Comparison of ENCODE assay signal across 9 mouse cellular contexts in the genomic region with DNA sequence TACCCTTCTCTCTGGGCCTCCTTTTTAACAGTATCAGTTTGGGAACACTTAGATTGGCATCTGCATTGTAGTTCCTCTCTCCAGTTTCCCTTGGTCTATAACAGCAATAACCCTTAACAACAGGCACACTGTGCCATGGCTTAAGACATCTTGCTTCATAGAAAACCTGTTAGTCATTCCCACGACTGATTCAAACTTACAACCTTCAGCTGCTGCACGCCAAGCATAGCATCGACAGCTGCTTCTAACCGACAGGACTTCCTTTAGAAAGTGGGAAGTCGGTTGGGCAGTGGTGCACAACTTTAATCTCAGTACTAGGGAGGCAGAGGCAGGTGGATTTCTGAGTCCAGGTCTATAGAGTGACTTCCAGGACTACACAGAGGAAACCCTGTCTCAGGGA. TPM values are rescaled to one million over a fixed set of nuclear protein-coding genes. Genes with fewer than 3 reads are reported as not detected.
DNase-seq lines count a peak whose midpoint lies in the region; ATAC-seq and TF ChIP-seq lines count a peak whose summit lies in the region.
"Had no signal": no experiment of that assay in that cellular context is flagged by ENCODE, and none has a peak within 500 bp of the region (broad histone marks: within the 10 kb centered on the region; RNA-seq: fewer than 3 reads in every experiment).

No protein-coding gene starts in this region.

- H3K9me3 ChIP-seq in embryonic facial prominence, embryonic 13.5 days = no peaks in the 10 kb centered on the region
- H3K9me3 ChIP-seq in embryonic facial prominence, embryonic 10.5 days = no peaks in the 10 kb centered on the region
- H3K9me3 ChIP-seq in limb, embryonic 11.5 days (ENCODE audit: control insufficient read depth, low read length) = no peaks in the 10 kb centered on the region
- no peaks in the 10 kb centered on the region for H3K9me3 ChIP-seq in limb, embryonic 10.5 days (replicated peaks)
- no peaks in the 10 kb centered on the region for H3K9me3 ChIP-seq in MEL (replicated peaks; ENCODE audit: insufficient read depth, low read length)
- H3K9me3 ChIP-seq in liver, embryonic 13.5 days (replicated peaks) = no peaks in the 10 kb centered on the region

- peak overlapping the region; percentile 50; the same call in 1 of the 2 replicates for H3K4me2 ChIP-seq in embryonic facial prominence, embryonic 13.5 days
- no peak overlapping the region for H3K4me2 ChIP-seq in limb, embryonic 11.5 days (ENCODE audit: low read depth, severe bottlenecking)
- peak overlapping the region; percentile 54 for H3K4me2 ChIP-seq in liver, embryonic 13.5 days

- no peaks in the 10 kb centered on the region for H3K27me3 ChIP-seq in embryonic facial prominence, embryonic 13.5 days
- H3K27me3 ChIP-seq in embryonic facial prominence, embryonic 10.5 days (replicated peaks; ENCODE audit: low read depth, poor library complexity, severe bottlenecking) = no peaks in the 10 kb centered on the region
- H3K27me3 ChIP-seq in limb, embryonic 11.5 days (ENCODE audit: control insufficient read depth, insufficient read depth, low read length) = no peaks in the 10 kb centered on the region
- H3K27me3 ChIP-seq in limb, embryonic 10.5 days (ENCODE audit: low read depth, poor library complexity, severe bottlenecking) = no peaks in the 10 kb centered on the region
- no peaks in the 10 kb centered on the region for H3K27me3 ChIP-seq in MEL (ENCODE audit: control insufficient read depth in 1 of 2, insufficient read depth in 2 of 2, low read length in 2 of 2)
- no peaks in the 10 kb centered on the region for H3K27me3 ChIP-seq in liver, embryonic 13.5 days
- no peaks in the 10 kb centered on the region for H3K27me3 ChIP-seq in kidney, adult 2 months (replicated peaks; ENCODE audit: control insufficient read depth, insufficient read depth, low read length)

- H3K79me2 ChIP-seq in MEL (ENCODE audit: control insufficient read depth, insufficient read depth, low read length, poor library complexity) = peaks cover 12% of the 10 kb centered on the region

- H3K36me3 ChIP-seq in embryonic facial prominence, embryonic 13.5 days = peaks cover 1% of the 10 kb centered on the region
- H3K36me3 ChIP-seq in embryonic facial prominence, embryonic 10.5 days (replicated peaks) = no peaks in the 10 kb centered on the region
- H3K36me3 ChIP-seq in limb, embryonic 11.5 days (ENCODE audit: control insufficient read depth, insufficient read depth, low read length) = no peaks in the 10 kb centered on the region
- no peaks in the 10 kb centered on the region; the same call in 1 of the 2 replicates for H3K36me3 ChIP-seq in limb, embryonic 10.5 days
- peaks cover 0 to 8% of the 10 kb centered on the region in 2 experiments; a peak in 2 of 4 replicates for H3K36me3 ChIP-seq in MEL (ENCODE audit: control insufficient read depth in 1 of 2, insufficient read depth in 2 of 2, low read length in 2 of 2)
- no peaks in the 10 kb centered on the region for H3K36me3 ChIP-seq in liver, embryonic 13.5 days
- H3K36me3 ChIP-seq in kidney, adult 2 months (ENCODE audit: control insufficient read depth, insufficient read depth, low read length) = no peaks in the 10 kb centered on the region

- WGBS in embryonic facial prominence, embryonic 13.5 days = 60% methylated on average over 5 of the region's 5 CpGs
- 69% methylated on average over 5 of the region's 5 CpGs for WGBS in embryonic facial prominence, embryonic 10.5 days
- 65% methylated on average over 5 of the region's 5 CpGs for WGBS in limb, embryonic 11.5 days
- WGBS in limb, embryonic 10.5 days = 77% methylated on average over 5 of the region's 5 CpGs
- WGBS in liver, embryonic 13.5 days (ENCODE audit: insufficient replicate concordance) = 16% methylated on average over 5 of the region's 5 CpGs
- WGBS in kidney, adult 2 months = 43% methylated on average over 5 of the region's 5 CpGs

- TF ChIP-seq RAD21 in MEL (IDR thresholded peaks at IDR 0.05; ENCODE audit: low read depth, low read length) = no peak

- TF ChIP-seq CTCF in MEL (IDR thresholded peaks at IDR 0.05 in 2 of 3, conservative IDR thresholded peaks at IDR 0.05 in 1 of 3; ENCODE audit: control insufficient read depth in 1 of 3, insufficient read depth in 1 of 3, low read depth in 2 of 3, low read length in 3 of 3, poor library complexity in 1 of 3, severe bottlenecking in 1 of 3) = no peak
- TF ChIP-seq CTCF in kidney, adult 2 months (conservative IDR thresholded peaks at IDR 0.05; ENCODE audit: insufficient read depth, insufficient read length, low read depth, low read length) = no peak

- no peak for DNase-seq in embryonic facial prominence, embryonic 10.5 days (ENCODE audit: low spot score)
- no peak for DNase-seq in limb, embryonic 11.5 days (ENCODE audit: low spot score)
- no peak for DNase-seq in limb, embryonic 10.5 days (ENCODE audit: low spot score)
- peak; percentile 56 for DNase-seq in MEL (ENCODE audit: low read depth, low spot score)
- DNase-seq in liver, embryonic 13.5 days = no peak
- DNase-seq in kidney, adult 2 months = no peak
- no peak for DNase-seq in frontal cortex, adult 2 months (ENCODE audit: extremely low spot score in 1 of 2, low spot score in 1 of 2)

- TF ChIP-seq EP300 in MEL (IDR thresholded peaks at IDR 0.05; ENCODE audit: low read depth in 1 of 2, low read length in 2 of 2) = no peak

- no peak for ATAC-seq in embryonic facial prominence, embryonic 13.5 days (ENCODE audit: insufficient number of reproducible peaks, insufficient read depth, low FRiP score, low TSS enrichment, low read depth)
- ATAC-seq in limb, embryonic 11.5 days (ENCODE audit: insufficient number of reproducible peaks, low FRiP score, low TSS enrichment, low read depth) = no peak
- no peak for ATAC-seq in liver, embryonic 13.5 days (ENCODE audit: low read depth)

- no peak overlapping the region for H3K27ac ChIP-seq in embryonic facial prominence, embryonic 13.5 days
- H3K27ac ChIP-seq in embryonic facial prominence, embryonic 10.5 days (replicated peaks) = no peak overlapping the region
- no peak overlapping the region for H3K27ac ChIP-seq in limb, embryonic 11.5 days (replicated peaks; ENCODE audit: low read depth, low read length)
- no peak overlapping the region for H3K27ac ChIP-seq in limb, embryonic 10.5 days
- H3K27ac ChIP-seq in MEL (ENCODE audit: control insufficient read depth, low read depth, low read length) = 0 out of 2 replicates have a peak overlapping the region, but pooled peaks have one; percentile 14
- H3K27ac ChIP-seq in liver, embryonic 13.5 days = 0 out of 2 replicates have a peak overlapping the region, but pooled peaks have one; percentile 3
- H3K27ac ChIP-seq in kidney, adult 2 months (ENCODE audit: insufficient read depth, low read depth, low read length) = no peak overlapping the region
- H3K27ac ChIP-seq: kidney, postnatal 0 days had no signal

- peaks cover 20% of the 10 kb centered on the region for H3K4me1 ChIP-seq in embryonic facial prominence, embryonic 13.5 days
- H3K4me1 ChIP-seq in embryonic facial prominence, embryonic 10.5 days = peaks cover 23% of the 10 kb centered on the region
- H3K4me1 ChIP-seq in limb, embryonic 11.5 days (ENCODE audit: control insufficient read depth, insufficient read depth, low read length) = peaks cover 14% of the 10 kb centered on the region
- peaks cover 21% of the 10 kb centered on the region for H3K4me1 ChIP-seq in limb, embryonic 10.5 days
- peaks cover 3 to 11% of the 10 kb centered on the region in 2 experiments for H3K4me1 ChIP-seq in MEL (ENCODE audit: control insufficient read depth in 1 of 2, insufficient read depth in 2 of 2, low read length in 2 of 2)
- H3K4me1 ChIP-seq in liver, embryonic 13.5 days (replicated peaks) = peaks cover 36% of the 10 kb centered on the region
- H3K4me1 ChIP-seq in kidney, adult 2 months (ENCODE audit: control insufficient read depth, insufficient read depth, low read length) = peaks cover 11% of the 10 kb centered on the region

- TF ChIP-seq POLR2A in MEL (IDR thresholded peaks at IDR 0.05; ENCODE audit: control insufficient read depth in 1 of 2, insufficient read depth in 1 of 2, low read depth in 1 of 2, low read length in 2 of 2, poor library complexity in 1 of 2) = no peak
- TF ChIP-seq POLR2A in kidney, adult 2 months (IDR thresholded peaks at IDR 0.05; ENCODE audit: low read depth, low read length) = no peak

- no peak overlapping the region for H3K4me3 ChIP-seq in embryonic facial prominence, embryonic 13.5 days
- no peak overlapping the region for H3K4me3 ChIP-seq in embryonic facial prominence, embryonic 10.5 days
- no peak overlapping the region for H3K4me3 ChIP-seq in limb, embryonic 11.5 days (ENCODE audit: low read depth, low read length)
- H3K4me3 ChIP-seq in limb, embryonic 10.5 days = no peak overlapping the region
- peak overlapping the region; percentile 63 to 86 for H3K4me3 ChIP-seq in MEL (ENCODE audit: control insufficient read depth in 1 of 2, insufficient read depth in 1 of 2, low read depth in 2 of 2, low read length in 2 of 2)
- H3K4me3 ChIP-seq in liver, embryonic 13.5 days (replicated peaks) = no peak overlapping the region
- H3K4me3 ChIP-seq in kidney, adult 2 months (ENCODE audit: insufficient read depth, low read depth, low read length) = no peak overlapping the region

- peak overlapping the region; percentile 28; the same call in 1 of the 2 replicates for H3K9ac ChIP-seq in embryonic facial prominence, embryonic 13.5 days
- peak overlapping the region; percentile 34; the same call in 1 of the 2 replicates for H3K9ac ChIP-seq in limb, embryonic 11.5 days (ENCODE audit: low read length)
- H3K9ac ChIP-seq in MEL (ENCODE audit: control insufficient read depth, low read depth, low read length, poor library complexity, severe bottlenecking) = peak overlapping the region; percentile 54
- peak overlapping the region; percentile 28; the same call in 1 of the 2 replicates for H3K9ac ChIP-seq in liver, embryonic 13.5 days

RNA-seq across cellular contexts. Expression of a gene that starts 3.6 kb away (rescaled TPM):
- polyA plus RNA-seq in embryonic facial prominence, embryonic 13.5 days (2015; fragmentation: Nextera tagmentation; extraction: Ambion mirVana) = 91.6 and 92.4 TPM in 2 replicates
- polyA plus RNA-seq in embryonic facial prominence, embryonic 10.5 days (2016; fragmentation: Nextera tagmentation; extraction: Ambion mirVana) = 122 and 130 TPM in 2 replicates
- 65.3 and 66.7 TPM in 2 replicates for polyA plus RNA-seq in limb, embryonic 11.5 days (2014; fragmentation: Nextera tagmentation; extraction: Ambion mirVana)
- 118 and 120 TPM in 2 replicates for polyA plus RNA-seq in limb, embryonic 10.5 days (2016; fragmentation: Nextera tagmentation; extraction: Ambion mirVana)
- total RNA-seq in MEL (2012; rRNA removed) = 37.7 and 39.4 TPM in 2 replicates
- 100 to 1,000 TPM in 1 of 2 experiments, not detected in 1; 132 TPM for polyA plus RNA-seq in MEL (2012; ENCODE audit: insufficient read depth in 1 of 2, insufficient read length in 2 of 2, low read depth in 1 of 2, low replicate concordance in 2 of 2, missing spikeins in 1 of 2)
- polyA plus RNA-seq in liver, embryonic 13.5 days (2015; fragmentation: Nextera tagmentation; extraction: Ambion mirVana) = 26.3 and 29.9 TPM in 2 replicates
- polyA plus RNA-seq in kidney, adult 2 months (2012; rRNA removed) = 49.5 and 63.2 TPM in 2 replicates
- 67.6 and 68.4 TPM in 2 replicates for polyA plus RNA-seq in frontal cortex, adult 2 months (2012; rRNA removed)

RNA-seq across cellular contexts. Expression of a gene that starts 9.8 kb away (rescaled TPM):
- 13.8 and 15.3 TPM in 2 replicates for polyA plus RNA-seq in embryonic facial prominence, embryonic 13.5 days (2015; fragmentation: Nextera tagmentation; extraction: Ambion mirVana)
- polyA plus RNA-seq in embryonic facial prominence, embryonic 10.5 days (2016; fragmentation: Nextera tagmentation; extraction: Ambion mirVana) = 11.0 and 14.0 TPM in 2 replicates
- 6.8 and 7.3 TPM in 2 replicates for polyA plus RNA-seq in limb, embryonic 11.5 days (2014; fragmentation: Nextera tagmentation; extraction: Ambion mirVana)
- polyA plus RNA-seq in limb, embryonic 10.5 days (2016; fragmentation: Nextera tagmentation; extraction: Ambion mirVana) = 10.4 and 15.2 TPM in 2 replicates
- 8.0 and 10.2 TPM in 2 replicates for total RNA-seq in MEL (2012; rRNA removed)
- 10 to 100 TPM in 1 of 2 experiments, not detected in 1; 22.3 TPM for polyA plus RNA-seq in MEL (2012; ENCODE audit: insufficient read depth in 1 of 2, insufficient read length in 2 of 2, low read depth in 1 of 2, low replicate concordance in 2 of 2, missing spikeins in 1 of 2)
- polyA plus RNA-seq in liver, embryonic 13.5 days (2015; fragmentation: Nextera tagmentation; extraction: Ambion mirVana) = 4.5 and 5.8 TPM in 2 replicates
- polyA plus RNA-seq in kidney, adult 2 months (2012; rRNA removed) = 92.3 and 145 TPM in 2 replicates
- 193 and 205 TPM in 2 replicates for polyA plus RNA-seq in frontal cortex, adult 2 months (2012; rRNA removed)

RNA-seq across cellular contexts. Expression of a gene that starts 24.9 kb away (rescaled TPM):
- polyA plus RNA-seq in embryonic facial prominence, embryonic 13.5 days (2015; fragmentation: Nextera tagmentation; extraction: Ambion mirVana) = 0.91 and 0.92 TPM in 2 replicates
- polyA plus RNA-seq in embryonic facial prominence, embryonic 10.5 days (2016; fragmentation: Nextera tagmentation; extraction: Ambion mirVana) = 0.12 and 0.39 TPM in 2 replicates
- polyA plus RNA-seq in limb, embryonic 11.5 days (2014; fragmentation: Nextera tagmentation; extraction: Ambion mirVana) = 0.54 and 0.69 TPM in 2 replicates
- 0.15 and 0.38 TPM in 2 replicates for polyA plus RNA-seq in limb, embryonic 10.5 days (2016; fragmentation: Nextera tagmentation; extraction: Ambion mirVana)
- 2.0 and 2.6 TPM in 2 replicates for total RNA-seq in MEL (2012; rRNA removed)
- polyA plus RNA-seq in MEL (2012; ENCODE audit: insufficient read depth in 1 of 2, insufficient read length in 2 of 2, low read depth in 1 of 2, low replicate concordance in 2 of 2, missing spikeins in 1 of 2) = 1 to 10 TPM in 1 of 2 experiments, not detected in 1; 4.5 TPM
- polyA plus RNA-seq in liver, embryonic 13.5 days (2015; fragmentation: Nextera tagmentation; extraction: Ambion mirVana) = 0.14 and 0.16 TPM in 2 replicates
- 26.6 and 31.1 TPM in 2 replicates for polyA plus RNA-seq in kidney, adult 2 months (2012; rRNA removed)
- polyA plus RNA-seq in frontal cortex, adult 2 months (2012; rRNA removed) = 3.2 and 3.3 TPM in 2 replicates

RNA-seq across cellular contexts. Expression of a gene that starts 32.3 kb away (rescaled TPM):
- 137 and 151 TPM in 2 replicates for polyA plus RNA-seq in embryonic facial prominence, embryonic 13.5 days (2015; fragmentation: Nextera tagmentation; extraction: Ambion mirVana)
- 185 and 205 TPM in 2 replicates for polyA plus RNA-seq in embryonic facial prominence, embryonic 10.5 days (2016; fragmentation: Nextera tagmentation; extraction: Ambion mirVana)
- 209 and 228 TPM in 2 replicates for polyA plus RNA-seq in limb, embryonic 11.5 days (2014; fragmentation: Nextera tagmentation; extraction: Ambion mirVana)
- 193 and 206 TPM in 2 replicates for polyA plus RNA-seq in limb, embryonic 10.5 days (2016; fragmentation: Nextera tagmentation; extraction: Ambion mirVana)
- total RNA-seq in MEL (2012; rRNA removed) = 65.7 and 71.9 TPM in 2 replicates
- 100 to 1,000 TPM; 211 to 245 TPM for polyA plus RNA-seq in MEL (2012; ENCODE audit: insufficient read depth in 1 of 2, insufficient read length in 2 of 2, low read depth in 1 of 2, low replicate concordance in 2 of 2, missing spikeins in 1 of 2)
- polyA plus RNA-seq in liver, embryonic 13.5 days (2015; fragmentation: Nextera tagmentation; extraction: Ambion mirVana) = 68.4 and 92.3 TPM in 2 replicates
- 71.3 and 76.3 TPM in 2 replicates for polyA plus RNA-seq in kidney, adult 2 months (2012; rRNA removed)
- polyA plus RNA-seq in frontal cortex, adult 2 months (2012; rRNA removed) = 179 and 186 TPM in 2 replicates

RNA-seq across cellular contexts. Expression of a gene that starts 53.0 kb away (rescaled TPM):
- 3.7 and 5.4 TPM in 2 replicates for polyA plus RNA-seq in embryonic facial prominence, embryonic 13.5 days (2015; fragmentation: Nextera tagmentation; extraction: Ambion mirVana)
- 1.1 and 2.2 TPM in 2 replicates for polyA plus RNA-seq in embryonic facial prominence, embryonic 10.5 days (2016; fragmentation: Nextera tagmentation; extraction: Ambion mirVana)
- polyA plus RNA-seq in limb, embryonic 11.5 days (2014; fragmentation: Nextera tagmentation; extraction: Ambion mirVana) = 1.8 and 2.0 TPM in 2 replicates
- 2.5 and 3.0 TPM in 2 replicates for polyA plus RNA-seq in limb, embryonic 10.5 days (2016; fragmentation: Nextera tagmentation; extraction: Ambion mirVana)
- 0.62 and 0.73 TPM in 2 replicates for total RNA-seq in MEL (2012; rRNA removed)
- 1 to 10 TPM in 1 of 2 experiments, not detected in 1; 3.3 TPM for polyA plus RNA-seq in MEL (2012; ENCODE audit: insufficient read depth in 1 of 2, insufficient read length in 2 of 2, low read depth in 1 of 2, low replicate concordance in 2 of 2, missing spikeins in 1 of 2)
- polyA plus RNA-seq in liver, embryonic 13.5 days (2015; fragmentation: Nextera tagmentation; extraction: Ambion mirVana) = 2.7 and 2.9 TPM in 2 replicates
- 15.0 and 47.1 TPM in 2 replicates for polyA plus RNA-seq in kidney, adult 2 months (2012; rRNA removed)
- polyA plus RNA-seq in frontal cortex, adult 2 months (2012; rRNA removed) = 39.0 and 54.8 TPM in 2 replicates

Comparison
In these comparisons a context has a peak if more than half of its experiments do, and no peak if none do; other contexts are left out.
1. H3K27ac ChIP-seq: peak in MEL (single experiment) and liver, embryonic 13.5 days (single experiment); none in embryonic facial prominence, embryonic 13.5 days (single experiment), embryonic facial prominence, embryonic 10.5 days (single experiment), limb, embryonic 11.5 days (single experiment), limb, embryonic 10.5 days (single experiment) and kidney, adult 2 months (single experiment).
2. H3K4me3 ChIP-seq: peak in MEL (2 of 2); none in embryonic facial prominence, embryonic 13.5 days (single experiment), embryonic facial prominence, embryonic 10.5 days (single experiment), limb, embryonic 11.5 days (single experiment), limb, embryonic 10.5 days (single experiment), liver, embryonic 13.5 days (single experiment) and kidney, adult 2 months (single experiment).
3. Peak in every context shown above with its lines, with median percentiles within 50 percentile points of each other: H3K9ac ChIP-seq.